Mouse (Mus musculus) right cerebral cortex, postnatal 14 days (tissue): ENCODE measurements around the gene Notch1.

Experiments used
- DNase-seq: peaks from one replicate; pipeline ENCODE4 v3.0.0; 2022

Gene Notch1

DNA sequence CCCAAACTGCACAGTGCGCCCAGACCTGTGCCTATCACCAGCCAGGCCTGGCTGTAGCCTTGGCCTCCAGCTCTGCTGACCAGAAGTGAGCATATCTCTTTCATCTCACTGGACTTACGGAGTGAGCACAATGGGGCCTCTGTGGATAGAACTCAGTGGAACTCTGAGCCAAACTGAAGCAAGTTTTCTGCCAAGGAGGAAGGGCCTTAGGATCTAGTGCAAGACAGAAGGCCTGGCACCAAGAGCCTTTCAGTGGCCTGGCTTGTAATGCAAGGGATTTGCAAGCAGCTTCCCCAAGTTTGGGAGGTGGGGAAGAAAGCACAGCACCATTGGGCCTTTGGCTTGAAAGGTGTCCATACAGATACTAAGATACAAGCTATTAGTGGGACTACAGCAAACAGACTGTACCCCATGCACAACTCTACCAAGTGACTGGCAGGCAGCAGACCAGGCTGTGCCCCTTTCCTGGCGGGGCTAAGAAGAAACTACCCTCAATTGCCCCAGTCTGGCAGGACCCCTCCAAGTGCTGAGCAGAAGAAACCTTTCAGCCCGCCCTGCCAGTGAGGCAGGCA is 16.4 kb downstream of the Notch1 start:
- no peak for DNase-seq

DNA sequence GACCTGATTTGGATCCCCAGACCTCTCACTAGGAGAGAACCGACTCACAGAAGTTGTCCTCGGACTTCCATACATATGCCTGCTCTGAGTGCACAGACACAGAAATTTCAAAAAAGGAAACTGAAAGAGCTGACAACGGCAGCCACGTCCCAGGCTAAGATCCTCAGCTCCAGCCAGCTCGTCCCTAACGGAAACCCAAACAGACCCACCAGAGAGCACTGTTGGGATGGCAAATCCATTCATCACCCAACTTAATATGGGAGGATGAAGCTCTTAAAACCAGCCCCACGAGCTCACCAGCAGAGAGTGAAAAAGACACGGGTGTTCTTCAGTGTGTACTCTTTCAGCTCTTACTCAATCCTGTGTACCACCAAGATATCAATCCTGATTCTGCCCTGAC is 17.8 kb downstream of the Notch1 start:
- no peak for DNase-seq

DNA sequence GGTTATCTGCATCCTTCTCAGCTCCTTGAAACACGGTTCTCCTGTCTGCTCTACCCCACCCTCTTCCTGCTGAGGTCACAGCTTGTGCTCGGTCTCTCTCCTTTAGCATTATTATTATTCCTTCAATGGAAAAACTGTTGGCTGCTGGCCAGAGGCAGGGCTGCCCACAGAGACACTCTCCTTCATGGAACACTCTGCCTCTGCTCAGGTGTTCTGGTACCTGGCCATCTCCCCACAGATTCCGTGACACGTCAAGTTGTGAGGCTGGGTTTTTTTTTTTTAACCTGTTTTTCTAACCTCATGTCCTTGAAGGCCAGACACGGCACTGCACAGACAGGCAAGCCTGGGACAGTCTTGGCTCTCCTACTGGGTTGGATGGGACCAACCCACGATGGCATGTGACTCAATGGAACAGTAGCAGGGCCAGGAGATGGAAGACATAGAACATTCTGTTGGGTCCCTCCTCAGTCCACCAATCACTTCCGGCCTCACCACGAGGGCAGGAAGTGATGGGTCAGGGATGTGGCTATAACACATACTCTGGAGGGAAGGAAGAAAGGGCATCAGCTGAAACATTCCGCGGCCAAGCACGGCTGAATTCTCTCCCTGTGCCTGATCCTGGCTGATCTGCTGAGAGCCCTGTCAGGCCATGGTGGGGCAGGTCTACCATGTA is 18.5 kb downstream of the Notch1 start:
- no peak for DNase-seq

DNA sequence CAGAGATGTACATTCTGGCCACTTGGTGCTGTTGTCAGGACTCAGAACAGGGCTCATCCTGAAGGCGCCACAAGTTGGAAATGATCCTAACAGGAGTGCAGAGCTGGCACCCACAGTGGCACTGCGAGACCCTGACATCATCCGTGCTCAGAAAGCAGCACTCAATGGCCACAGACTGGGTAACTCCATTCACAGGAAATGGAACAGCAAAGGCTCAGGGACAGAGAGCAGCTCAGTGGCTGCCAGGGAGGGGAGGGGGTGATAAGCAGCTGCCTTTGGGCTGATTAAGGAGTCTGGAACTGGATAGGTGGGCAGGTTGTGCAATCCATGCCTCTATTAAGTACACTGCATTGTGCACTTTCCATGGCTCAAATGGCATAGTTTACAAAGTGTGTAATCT is 20.0 kb downstream of the Notch1 start:
- no peak for DNase-seq

DNA sequence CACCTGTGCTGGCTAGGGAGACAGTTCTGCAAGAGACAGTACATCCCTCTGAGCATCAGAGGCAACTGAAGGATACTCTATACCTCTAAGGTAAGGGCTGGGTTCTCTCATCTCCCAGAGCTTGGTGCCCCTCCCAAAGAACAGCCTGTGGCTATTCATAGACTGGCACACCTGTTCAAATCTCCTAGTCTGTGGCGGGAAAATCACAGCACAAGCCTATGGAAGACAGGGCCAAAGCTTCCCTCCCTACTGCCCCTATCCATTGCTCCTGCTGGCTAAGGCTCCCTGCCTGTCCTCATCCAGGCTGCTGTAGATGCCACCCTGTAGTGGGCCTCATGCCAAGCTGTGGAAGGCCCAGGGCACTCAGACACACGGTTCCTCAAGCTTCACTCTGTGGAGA is 20.8 kb downstream of the Notch1 start:
- no peak for DNase-seq

DNA sequence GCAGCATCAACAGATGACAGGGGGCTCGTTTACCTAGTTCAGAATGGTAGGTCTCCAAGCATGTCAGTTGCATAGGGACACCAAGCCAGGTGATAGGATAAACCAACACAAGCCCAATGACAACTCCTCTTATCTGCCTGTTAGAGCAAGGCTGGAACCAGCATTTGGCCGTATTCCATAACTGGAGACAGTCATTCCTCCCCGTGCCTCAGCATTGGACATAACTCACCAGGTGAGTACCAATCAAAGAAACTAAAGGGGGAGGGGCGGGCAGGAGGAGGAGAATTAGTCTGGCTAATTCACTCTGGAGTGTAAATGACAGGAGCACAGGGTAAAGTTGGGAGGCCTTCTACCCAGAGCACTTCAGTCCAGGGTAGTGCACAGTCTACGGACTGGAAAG is 21.5 kb downstream of the Notch1 start:
- no peak for DNase-seq

DNA sequence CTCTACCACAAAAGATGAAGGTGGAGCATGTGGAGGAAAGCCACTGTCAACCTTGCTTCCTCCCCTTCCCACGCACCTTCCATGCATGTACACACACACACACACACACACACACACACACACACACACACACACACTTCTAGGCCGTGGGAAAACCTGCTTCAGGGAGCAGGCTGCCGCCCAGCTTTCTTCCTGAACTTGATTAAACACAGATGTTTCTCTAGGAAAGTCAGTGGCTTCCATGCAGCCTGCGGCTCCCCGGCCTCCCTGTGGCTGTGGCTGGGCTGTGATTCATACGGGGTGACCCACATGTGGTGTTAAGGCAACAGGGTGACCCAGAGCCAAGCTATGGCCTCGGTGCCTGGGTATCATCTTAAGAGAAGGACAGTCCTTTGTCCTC is 22.1 kb downstream of the Notch1 start:
- no peak for DNase-seq

DNA sequence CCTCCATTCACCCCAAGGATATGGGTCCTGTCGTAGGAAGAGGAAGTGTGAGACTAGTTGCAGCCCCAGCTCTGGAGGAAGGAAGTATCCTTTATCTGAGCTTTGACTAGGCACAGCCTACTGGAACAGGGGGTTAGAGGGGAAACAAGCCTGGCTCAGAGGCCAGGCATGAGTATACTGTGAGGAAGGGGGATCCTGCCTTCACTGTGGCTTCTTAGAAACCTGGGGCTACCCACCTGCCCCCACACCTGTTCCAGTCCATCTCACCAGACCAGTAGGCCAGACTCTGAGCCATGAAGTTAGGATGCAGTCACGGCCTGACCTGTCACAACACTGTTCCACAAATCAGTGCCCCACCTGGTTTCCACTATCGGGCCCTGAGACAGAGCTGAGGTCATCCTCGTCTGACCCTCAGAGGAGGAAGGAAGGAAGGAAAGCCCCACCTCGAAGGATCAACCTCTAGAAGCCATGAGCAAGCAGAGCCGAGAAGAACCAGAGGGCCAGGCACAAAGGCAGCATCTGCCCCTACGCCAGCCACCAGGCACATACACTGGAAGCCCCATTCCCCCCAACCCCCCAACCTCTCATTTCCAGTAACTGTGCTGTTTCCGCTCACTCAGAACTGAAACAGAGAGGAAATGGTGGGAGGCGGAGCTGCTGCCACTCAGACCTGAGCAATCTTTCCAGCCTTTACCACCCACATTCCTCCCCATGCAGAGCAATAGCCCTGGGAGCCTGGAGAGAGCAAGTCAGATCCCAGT is 23.3 kb downstream of the Notch1 start:
- DNase-seq: no peak

DNA sequence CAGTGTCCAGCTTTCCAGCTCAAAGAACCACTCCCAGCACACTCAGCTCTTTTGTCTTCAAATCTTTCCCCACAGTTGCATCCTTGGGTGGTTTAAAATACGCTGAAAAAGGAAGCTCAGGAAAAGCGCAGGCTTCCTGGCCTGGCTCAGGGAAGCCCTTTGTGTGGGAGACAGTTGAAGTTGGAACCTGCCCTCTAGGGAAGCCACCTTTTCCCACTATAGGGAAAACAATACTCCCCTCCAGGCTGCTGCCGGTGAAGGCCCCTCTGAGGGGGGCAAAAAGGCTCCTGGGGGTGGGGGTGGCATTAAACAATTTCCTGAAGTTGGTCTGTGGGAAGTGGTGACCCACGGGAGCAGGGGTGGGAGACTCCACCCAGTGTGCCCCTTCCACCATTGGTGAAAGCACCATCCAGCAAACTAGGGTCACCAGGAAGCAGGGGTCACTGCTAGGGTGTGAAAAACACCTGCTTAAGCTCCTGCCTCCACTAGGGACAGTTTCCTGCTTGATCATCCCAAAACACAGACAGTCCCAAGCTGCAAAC is 25.6 kb downstream of the Notch1 start:
- DNase-seq: no peak

DNA sequence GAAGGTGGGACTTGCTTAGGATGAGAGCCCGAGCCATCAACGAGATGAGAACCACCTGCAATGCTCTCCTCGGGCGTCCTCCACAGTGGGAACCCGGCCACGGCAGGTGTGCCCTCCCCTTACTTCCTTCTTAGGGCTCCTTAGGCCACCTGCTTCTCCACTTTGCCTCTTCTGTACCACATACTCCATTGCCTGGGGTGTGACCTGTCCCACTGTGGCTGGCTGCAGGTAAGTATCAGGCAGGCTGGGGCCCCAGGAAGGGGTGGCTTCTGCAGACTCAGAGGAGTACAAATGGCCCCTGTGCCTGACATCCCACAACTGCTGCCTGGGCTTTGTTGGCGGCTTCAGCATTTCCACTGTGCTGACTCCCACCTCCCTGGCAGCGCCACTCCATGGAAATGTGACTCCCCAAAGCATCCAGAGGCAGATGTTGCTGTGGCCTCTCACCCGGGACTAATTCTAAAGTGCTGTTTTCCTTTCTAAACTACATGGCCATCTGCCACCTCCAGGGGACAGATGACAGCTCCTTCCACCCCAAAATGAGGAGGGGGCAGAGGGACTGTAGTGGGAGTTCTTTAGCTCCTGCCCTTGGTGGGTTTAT is 27.8 kb downstream of the Notch1 start:
- DNase-seq: no peak

DNA sequence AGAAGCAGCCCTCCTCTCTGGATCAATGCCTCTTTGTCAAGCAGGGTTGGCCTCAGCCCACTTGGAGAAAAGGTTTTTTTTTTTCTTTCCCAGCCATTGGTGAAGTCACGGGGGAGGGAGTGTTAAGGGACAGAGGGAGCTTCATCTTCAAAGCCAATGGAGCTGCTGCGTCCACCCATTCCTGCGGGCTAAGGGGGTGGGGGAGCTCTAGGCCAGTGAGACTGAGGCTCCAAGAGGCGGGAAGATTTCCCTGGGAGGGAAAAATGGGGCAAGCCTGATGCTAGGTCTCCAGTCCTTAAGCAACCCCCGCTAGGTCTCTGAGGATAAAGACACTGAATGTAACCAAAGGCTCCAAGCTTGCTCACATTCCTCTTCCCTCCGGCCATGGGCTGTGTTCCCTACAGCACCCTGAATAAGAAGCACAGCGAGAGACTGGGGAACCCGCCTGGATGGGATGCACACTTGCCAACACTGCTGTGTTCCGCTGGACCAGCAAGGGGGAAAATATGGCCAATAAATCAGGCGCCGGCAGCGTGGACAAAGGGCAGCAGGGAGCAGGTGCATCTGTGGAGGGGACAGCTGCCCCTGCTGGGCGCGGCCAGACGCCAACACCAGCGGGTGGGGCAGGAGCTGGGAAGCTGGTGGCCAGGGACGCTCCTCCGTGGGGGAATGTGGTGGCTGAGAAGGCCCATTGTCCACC is 29.0 kb downstream of the Notch1 start:
- DNase-seq: peak; percentile 33

DNA sequence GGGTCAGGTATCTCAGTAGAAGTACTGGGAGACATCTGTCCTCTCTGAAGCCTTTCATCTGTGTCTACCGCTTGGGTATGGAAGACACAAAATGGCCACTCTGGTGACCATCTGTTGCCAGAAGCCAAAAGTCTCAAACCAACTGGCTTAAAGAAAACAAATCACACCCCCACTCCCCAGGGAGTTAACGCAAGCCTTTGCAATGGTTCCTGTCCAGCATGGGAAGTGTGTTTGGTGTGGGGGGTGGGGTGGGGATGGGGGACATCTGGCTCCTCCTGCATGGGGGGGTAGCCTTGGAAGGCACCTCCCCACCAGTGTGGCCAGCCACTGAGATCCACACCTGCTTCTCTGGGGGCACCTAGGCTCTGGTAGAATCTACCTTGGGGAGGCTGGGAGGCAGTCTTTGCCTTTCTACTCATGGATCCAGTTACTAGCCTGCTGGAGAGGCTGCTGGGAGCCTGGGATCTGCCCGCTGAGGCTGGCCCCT is 29.6 kb downstream of the Notch1 start:
- no peak for DNase-seq

DNA sequence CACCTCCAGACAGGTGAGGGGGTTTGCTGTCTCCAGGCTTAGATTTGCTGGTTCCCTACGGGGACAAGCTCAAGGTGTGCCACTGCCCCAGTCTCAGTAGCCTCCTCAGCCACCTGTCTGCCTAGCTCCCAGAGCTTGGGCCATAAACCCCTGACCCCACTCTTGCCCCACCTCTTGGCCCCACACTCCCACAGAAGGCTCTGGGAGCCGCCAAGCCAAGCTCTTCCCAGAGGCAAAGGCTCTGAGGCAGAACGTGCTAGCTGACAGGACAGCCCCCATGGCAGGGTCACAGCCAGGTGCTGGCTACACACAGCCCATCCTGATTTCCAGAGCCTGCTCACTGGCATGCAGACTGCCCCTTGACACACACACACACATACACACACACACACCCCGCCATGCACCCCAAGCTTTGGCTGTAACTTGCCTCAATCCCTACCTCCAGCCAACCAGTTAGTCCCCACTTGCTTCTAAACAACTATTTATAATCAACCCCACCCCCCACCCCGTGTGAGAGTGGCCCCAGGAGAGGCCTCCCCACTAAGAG is 30.1 kb downstream of the Notch1 start:
- no peak for DNase-seq

DNA sequence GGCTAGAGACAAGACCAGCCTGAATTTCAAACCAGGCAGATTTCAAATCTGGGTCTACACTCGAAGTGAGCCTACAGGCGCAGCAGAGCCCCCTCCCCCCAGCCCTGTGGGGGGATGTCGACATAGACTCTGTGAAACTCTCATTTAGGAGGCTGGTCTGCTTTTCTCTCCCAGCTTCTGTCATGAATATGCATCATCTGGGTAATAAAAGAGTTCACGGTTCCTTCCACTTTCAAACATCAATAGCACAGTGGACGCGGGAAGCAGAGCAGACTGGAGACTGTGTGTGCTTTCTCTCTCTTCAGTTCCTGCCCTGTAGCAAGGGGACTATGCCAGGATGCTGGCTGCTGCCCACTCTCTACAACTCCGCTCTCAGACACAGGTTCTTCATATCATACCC is 30.8 kb downstream of the Notch1 start:
- no peak for DNase-seq

DNA sequence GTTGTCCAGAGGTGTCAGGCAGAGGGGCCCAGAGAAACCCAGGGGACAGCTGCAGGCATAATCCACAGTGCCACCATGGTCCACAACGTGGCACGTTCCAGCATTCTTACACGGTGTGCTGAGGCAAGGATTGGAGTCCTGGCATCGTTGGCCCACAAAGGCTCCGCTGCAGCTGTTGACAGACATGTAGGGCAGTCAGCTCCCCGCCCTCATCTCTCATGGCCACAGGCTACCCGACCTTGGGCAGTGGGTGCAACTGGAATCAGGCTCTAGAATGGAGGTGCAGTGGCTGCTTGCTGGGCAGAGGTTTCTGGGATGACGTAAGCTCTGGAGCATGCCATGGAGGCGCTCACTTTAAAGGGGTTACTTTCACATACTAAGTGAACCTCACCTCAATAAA is 31.2 kb downstream of the Notch1 start:
- DNase-seq: no peak

DNA sequence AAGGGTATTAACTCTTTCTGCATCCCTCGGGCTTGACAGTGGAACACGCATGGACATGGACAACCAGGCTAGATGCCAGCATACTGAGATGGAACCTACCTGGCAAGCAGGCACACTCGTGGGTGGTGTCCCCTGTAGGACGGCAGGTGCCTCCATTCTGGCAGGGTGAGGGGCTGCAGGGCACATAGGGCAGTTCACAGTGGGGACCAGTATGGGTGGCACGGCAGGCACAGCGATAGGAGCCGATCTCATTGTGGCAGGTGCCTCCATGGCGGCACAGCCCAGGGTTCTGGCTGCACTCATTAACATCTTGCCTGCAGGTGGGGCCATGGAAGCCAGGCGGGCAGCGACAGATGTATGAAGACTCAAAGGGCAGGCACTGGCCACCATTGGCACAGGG is 32.3 kb downstream of the Notch1 start:
- no peak for DNase-seq

DNA sequence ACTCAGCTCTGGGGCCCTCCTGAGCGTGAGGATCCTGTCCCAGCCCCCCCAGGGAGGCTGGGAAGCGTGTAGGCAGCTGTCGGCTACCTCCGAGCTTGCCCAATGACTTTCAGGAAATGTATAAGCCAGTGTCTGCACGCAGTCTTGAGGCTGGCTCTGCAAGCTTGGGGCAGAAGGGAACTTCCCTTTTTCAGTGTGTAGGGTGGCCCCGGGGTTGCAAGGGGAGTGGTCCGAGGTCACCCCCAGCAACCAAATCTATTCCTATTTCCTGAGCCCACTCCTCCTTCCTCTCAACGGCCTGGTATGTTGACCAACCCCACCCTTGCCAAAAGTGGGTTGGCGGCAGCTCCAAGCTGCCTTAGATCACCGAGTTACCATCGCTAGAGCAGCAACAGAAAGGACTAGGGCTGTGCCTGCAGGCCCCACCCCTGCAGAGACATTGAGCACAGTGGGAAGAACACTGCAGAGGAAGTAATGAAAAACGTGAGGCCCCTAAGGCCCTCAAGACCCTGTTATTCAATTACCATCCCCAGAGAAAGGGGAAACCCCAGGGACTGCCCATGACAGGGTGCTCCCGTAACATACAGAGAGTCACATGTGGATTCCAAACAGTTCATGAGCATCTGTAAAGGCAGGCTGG is 33.1 kb downstream of the Notch1 start:
- no peak for DNase-seq

DNA sequence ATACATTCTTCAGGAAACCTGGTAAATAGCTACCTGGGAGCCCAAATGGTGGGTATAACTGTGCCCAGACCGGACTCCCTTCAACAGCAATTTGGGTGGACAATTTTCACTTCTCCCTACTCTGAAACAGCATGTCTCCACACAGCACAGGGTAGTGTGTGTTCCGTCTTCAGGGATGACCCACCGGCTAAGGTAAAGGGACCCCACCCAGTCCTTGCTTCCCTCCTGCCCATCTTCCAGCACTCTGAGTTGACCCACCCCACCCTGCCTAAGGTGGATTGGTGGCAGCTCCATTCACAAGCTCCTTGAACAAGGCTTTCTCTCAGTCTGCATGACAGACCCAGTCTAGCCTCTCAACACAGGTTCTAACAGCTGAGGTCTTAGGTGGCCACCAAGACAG is 33.6 kb downstream of the Notch1 start:
- DNase-seq: no peak

DNA sequence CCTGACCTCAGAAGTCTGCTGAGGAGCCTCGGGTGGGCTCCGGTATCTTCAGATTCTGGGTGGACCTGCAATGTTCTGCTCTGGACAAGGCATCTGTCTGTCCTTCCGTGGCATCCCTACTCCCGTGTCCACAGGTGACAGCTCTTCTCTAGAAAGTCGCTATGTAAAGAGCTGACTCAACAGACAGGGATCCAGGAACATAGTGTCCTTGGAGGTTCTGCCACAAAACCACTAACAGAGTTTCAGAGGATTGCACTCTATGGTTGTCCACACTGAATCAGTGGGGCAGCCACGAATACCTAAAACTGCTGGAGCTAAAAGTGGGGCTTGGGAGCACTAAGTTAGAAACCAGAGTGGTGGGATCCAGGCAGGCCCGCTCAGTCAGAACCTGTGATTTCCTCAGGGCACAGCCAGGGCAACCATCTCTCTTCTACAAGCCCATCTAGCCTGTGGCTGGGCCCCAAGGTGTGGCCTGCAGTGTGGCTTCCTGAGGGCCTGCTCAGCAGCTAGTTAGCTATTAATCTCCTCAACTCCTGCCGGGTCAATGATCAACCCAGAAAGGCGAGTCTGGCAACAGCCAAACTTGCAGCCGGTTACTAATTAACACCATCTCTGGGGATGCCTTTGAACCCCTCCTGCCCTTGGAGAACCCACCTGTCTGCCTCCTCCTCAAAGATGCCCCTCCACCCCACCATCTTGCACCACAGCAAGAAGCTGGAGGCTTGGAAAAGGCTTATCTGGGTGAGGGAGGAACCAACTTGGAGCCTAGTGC is 34.6 kb downstream of the Notch1 start:
- DNase-seq: no peak

DNA sequence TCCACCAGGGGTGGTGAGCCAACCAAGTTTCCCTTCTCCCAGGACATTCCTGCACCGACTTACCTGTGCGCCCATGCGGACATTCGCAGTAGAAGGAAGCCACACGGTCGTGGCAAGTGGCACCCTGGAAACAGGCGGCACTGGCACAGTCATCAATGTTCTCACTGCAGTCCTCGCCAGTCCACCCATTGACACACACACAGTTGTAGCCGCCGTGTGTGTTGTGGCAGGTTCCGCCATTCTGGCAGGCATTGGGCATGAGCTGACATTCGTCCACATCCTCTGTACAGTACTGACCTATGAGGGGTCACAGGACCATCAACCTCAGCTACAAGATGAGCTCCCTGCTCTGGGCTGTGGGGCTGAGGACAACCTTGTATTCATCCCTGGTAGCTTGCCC is 35.6 kb downstream of the Notch1 start:
- no peak for DNase-seq

DNA sequence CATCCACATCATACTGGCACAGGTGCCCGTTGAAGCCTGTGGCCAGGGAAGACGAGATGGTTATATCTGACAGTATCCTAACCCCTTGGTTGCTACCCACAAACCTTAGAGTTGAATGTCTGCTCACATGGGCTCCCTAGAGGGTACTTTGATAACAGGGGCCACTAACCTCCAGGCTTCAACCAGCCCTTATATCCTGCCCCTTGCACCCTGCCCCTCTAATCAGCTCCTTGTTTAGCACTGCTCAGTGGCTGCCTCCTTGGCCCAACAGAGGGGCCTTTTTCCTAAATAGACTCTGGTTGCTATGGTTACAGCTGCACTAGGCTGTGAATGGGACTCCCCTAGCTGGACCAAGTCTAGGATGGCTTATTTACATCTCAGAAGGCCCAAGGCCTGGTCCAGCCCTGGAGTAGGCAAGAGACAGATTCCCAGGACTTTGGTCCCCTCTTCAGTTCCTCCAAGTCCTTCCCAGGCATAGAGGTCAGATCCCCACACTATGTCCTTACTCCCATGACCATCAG is 37.7 kb downstream of the Notch1 start:
- DNase-seq: no peak
